Mouse (Mus musculus): ENCODE data around the gene Egfl7.

Gene Egfl7

GRCm38 (mm10) chr2:26611054-26611453 lies 31.2 kb downstream of the Egfl7 start:
- no peak for DNase-seq (ENCODE audit: low spot score in 2 of 2)

- no peak for DNase-seq (ENCODE audit: low spot score in 2 of 2)
Observed at GRCm38 (mm10) chr2:26611896-26612295, 32.1 kb downstream of the Egfl7 start.

DNA sequence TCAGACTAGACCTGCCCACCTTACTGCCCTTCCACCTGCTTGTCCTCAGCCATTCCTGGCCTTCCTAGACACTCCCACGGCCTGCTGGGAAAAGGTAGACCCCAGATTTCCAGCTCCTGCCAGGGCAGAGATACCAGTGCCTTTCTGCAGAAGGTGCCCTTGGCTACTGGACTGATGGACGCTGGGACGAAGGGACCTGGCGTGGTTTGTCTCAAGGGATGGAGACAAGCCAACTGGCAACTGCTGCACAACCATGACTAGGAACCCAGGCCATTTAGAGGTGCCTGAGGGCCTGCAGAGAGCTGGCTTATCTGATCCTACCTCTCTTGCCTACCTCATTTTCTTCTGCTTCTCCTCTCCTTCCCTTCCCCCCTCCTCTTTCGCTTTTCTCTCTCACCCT lies 35.1 kb downstream of the Egfl7 start:
- no peak for DNase-seq (ENCODE audit: low spot score in 2 of 2)

GRCm38 (mm10) chr2:26615459-26616124 lies 35.8 kb downstream of the Egfl7 start:
- DNase-seq (ENCODE audit: low spot score in 2 of 2): no peak

DNA sequence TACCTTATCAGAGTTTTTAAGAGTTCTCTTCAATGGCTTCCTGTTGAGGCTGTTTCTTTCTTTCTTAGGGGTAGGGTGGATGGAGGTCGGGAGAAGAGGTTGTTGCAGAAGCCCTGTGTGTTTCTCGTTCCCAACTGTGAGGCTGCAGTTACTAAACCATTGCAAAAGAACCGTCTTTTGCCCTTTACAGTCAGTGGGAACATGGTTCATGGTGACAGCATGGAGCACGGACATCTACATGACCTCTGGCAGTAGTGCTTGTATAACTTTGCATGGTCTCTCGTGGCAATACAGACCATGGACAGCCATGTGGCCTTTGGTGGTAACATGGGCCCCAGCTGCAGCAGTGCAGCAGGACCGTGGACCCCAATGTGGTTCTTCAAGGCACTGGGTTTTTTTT lies 37.5 kb downstream of the Egfl7 start:
- no peak for DNase-seq (ENCODE audit: low spot score in 2 of 2)

DNA sequence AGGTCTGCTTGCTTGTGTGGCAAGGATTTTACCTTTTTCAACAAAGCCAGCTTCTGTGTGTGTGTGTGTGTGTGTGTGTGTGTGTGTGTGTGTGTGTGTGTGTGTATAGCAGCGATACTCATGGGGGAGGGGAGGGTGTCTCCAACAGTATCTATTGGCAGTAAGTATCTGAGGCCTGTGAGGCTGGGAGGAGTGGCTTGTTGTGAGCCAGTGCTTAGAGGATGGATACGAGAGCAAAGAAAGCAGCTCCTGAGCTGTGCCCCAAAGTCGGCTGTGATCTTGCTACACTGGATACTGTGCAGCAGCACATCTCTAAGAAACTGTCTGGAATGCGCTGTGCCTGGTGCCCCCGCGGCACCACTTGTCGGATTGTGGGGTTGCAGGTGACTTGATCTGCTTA lies 38.1 kb downstream of the Egfl7 start:
- no peak for DNase-seq (ENCODE audit: low spot score in 2 of 2)

- DNase-seq (ENCODE audit: low spot score in 2 of 2): no peak
Observed at GRCm38 (mm10) chr2:26621246-26621645, 41.4 kb downstream of the Egfl7 start.

GRCm38 (mm10) chr2:26622984-26623383 lies 43.2 kb downstream of the Egfl7 start:
- no peak for DNase-seq (ENCODE audit: low spot score in 2 of 2)

- no peak for DNase-seq (ENCODE audit: low spot score in 2 of 2)
Observed at GRCm38 (mm10) chr2:26625419-26625818, 45.6 kb downstream of the Egfl7 start.

DNA sequence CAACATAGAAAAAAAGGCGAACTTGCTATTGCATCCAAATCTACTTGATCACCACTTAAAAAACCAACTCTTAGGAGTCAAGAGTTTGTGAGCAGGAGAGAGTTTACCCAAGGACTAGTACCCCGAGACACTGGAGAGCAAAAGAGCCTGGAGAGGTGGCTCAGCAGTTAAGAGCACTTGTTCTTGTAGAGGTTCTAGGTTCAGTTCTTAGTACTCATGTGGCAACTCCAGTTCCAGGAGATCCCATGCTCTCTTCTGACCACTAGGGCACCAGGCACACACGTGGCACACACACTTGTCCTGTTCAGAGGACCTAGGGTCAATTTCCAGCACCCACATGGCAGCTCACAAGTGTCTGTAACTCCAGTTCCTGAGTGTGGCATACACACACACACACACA lies 46.3 kb downstream of the Egfl7 start:
- no peak for DNase-seq (ENCODE audit: low spot score in 2 of 2)

- peak; percentile 35 to 37 for DNase-seq (ENCODE audit: low spot score in 2 of 2)
Observed at GRCm38 (mm10) chr2:26627921-26628739, 48.3 kb downstream of the Egfl7 start, which contains the start of gene Fam69b. TSS of gene Fam69b (plus strand) at chr2:26628457.

DNA sequence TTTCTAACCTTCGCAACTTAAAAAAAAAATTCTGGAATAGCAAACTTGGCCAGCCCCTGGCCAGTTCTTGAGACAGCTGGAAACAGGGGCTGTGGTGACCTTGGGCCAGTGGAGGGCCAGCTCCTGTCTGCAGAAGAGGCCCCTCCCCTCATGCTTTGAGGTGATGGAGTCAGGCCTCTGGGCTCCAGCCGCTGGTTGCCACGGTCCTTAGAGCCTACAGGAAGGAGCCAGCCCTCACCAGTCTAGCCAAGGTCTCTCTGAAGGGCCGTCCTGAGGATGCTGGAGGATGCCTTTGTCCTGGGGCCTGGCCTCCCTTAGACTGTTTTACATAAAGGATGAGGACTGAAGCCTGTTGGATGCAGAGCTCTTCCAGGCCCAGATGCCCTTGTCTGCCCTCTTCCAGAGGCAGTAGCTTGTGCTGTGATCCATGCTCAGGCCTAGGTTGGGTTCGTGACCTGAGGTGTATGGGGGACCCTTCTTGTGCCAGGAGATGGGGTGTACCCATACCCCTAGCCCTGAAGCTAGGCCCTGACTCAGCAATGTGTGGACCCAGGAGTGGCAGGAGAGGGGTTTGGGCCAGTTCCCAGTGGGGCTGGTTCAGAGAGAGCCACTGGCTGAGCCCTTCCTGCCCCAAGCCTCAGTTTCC lies 49.1 kb downstream of the Egfl7 start:
- no peak for DNase-seq (ENCODE audit: low spot score in 2 of 2)

DNA sequence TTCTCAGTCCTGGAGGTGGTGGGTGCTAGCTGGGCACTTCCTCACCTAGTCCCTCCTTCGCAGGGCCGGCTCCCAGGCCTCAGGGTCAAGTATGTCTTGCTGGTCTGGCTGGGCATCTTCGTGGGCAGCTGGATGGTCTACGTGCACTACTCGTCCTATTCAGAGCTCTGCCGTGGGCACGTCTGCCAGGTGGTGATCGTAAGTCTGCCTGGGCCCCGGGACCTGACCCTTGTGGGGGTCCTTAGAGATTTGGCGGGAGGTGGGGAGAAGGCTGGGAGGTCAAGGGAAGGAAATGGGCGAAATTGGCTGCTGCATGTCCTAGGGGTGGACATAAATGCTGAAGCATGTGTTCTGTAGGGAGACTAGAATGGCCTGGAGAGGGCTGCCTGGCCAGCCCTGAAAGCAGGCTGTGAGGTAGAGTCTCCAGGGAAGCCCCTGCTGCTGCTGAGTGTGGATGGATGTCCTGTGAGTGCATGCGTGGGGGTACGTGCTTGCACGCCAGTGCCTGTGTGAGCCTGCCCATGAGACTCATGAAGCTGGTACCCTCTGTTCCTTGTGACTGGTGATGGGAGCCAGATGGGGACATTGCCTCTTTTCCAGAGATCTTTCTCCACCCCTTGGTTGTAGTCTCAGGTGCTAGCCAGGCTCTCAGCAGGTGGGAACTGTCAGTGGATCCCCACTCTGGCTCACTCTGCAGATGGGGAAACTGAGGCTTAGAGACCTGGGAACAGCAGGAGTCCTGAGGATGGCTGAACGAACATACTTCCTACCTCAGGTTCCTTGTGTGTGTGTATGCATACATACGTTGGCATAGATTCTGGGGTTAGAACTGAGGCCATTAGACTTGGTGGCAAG lies 53.0 kb downstream of the Egfl7 start:
- no peak for DNase-seq (ENCODE audit: low spot score in 2 of 2)

DNA sequence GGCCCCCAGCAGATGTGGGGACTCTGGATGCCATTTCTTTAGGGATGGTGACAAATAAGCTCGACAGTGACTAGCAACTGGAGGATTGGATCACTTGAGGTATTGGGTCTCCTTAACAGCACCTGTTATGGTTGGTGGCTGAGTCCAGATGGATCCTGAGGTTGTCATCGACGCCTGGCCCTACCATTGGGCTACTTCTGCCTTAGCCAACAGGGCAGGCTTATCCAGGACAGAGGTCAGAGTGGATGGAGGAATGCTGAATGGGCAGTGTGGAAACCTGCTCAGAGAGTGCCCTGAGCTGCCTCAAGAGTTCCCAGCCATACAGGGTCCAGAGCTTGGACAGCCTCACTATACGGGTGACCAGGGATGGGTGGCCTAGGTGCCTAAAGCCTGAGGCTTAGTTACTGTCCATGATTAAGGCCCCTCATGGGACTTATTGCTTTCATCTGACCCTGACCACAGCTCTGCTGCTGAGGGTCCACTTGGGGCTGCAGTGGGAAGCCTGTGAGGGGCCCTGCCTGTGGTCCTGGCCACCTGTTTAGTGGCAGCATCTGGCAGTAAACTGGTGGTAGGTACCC lies 54.2 kb downstream of the Egfl7 start:
- DNase-seq (ENCODE audit: low spot score in 2 of 2): no peak

DNA sequence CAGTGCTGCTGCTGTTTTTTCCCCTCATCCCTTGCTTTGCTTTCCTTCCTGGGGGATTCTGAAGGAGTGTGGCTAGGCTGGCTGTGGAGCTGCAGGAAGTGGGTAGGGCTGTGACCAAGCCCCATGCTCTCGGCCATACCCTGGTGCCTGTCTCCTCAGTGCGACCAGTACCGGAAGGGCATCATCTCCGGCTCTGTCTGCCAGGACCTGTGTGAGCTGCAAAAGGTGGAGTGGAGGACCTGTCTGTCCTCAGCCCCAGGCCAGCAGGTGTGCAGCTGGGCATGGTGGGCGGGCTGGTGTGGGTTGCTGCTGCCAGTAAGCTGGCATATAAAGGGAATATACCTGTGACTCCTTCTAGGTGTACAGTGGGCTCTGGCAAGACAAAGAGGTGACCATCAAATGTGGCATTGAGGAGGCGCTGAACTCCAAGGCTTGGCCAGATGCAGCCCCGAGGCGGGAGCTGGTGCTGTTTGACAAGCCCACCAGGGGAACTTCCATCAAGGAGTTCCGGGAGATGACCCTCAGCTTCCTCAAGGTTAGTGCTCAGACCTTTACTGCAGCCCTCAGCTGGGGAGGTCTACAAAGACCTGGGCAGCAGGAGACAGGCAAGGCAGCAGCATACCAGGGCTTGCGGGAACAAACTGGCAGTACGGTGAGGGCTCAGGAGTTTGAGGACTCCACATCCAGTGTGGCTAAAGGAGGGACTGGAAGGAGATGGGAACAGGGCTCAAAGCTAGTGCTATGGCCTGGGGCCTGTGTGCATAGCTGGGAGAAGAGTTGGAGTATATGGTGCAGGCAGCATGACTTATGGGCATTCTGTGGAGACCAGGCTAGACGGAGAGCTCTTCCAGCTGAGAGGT lies 55.0 kb downstream of the Egfl7 start:
- peak; percentile 28 to 40 for DNase-seq (ENCODE audit: low spot score in 2 of 2)

GRCm38 (mm10) chr2:26635489-26636324 lies 55.9 kb downstream of the Egfl7 start:
- DNase-seq (ENCODE audit: low spot score in 2 of 2): no peak

DNA sequence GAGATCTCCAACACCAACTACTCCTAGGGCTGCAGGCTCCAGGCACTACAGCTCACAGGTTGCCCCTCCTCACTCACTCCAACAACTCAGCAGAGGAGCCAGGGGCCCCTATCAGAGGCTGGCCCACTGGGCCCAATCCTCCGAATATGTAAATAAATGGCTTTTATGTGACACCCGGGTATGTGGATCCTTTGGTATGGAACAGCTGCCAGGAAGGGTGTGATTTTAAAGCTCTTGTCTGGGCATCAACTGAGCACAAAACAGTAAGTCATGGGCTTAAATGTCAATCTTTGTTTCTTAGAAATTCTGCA lies 56.5 kb downstream of the Egfl7 start:
- DNase-seq (ENCODE audit: low spot score in 2 of 2): no peak

- DNase-seq (ENCODE audit: low spot score in 2 of 2): no peak
Observed at GRCm38 (mm10) chr2:26637316-26637932, 57.6 kb downstream of the Egfl7 start.

GRCm38 (mm10) chr2:26638039-26638438 lies 58.2 kb downstream of the Egfl7 start:
- no peak for DNase-seq (ENCODE audit: low spot score in 2 of 2)

All from natural killer cell, adult 2 months (primary cell).